Mouse (Mus musculus): Measurements from ENCODE around the gene Faf1. TPM values are rescaled to one million over a fixed set of nuclear protein-coding genes. Genes with fewer than 3 reads are reported as not detected.

Faf1 gene
- polyA plus RNA-seq, 1 experiment from 2014 or later, result 46.1 TPM

DNA sequence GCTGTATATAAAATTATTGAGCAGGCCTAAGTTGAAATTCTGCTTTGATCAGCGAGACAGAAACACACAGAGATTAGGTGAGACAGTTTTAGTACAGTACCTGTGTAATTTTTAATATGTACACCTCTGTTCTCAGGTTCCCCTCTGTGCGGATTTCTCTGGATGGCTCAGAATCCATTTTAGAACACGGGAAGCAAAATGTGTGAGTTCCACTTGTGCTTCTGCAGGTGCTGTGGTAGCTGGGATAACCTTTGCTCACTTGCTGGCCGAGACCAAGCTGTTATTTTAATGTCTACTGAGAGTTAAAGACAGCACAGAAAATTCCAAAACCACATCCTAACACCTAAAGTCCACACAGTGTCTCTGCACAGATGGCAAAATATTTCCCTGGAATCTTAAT, 20.1 kb upstream of the Faf1 start:
- Histone ChIP-seq H3K4me3 (no peak overlapping the region), H3K4me1 (peaks cover 9% of the 10 kb centered on the region), H3K4me2 (replicated peaks) (no peak overlapping the region), H3K36me3 (no peaks in the 10 kb centered on the region), H3K27ac (no peak overlapping the region), H3K9me3 (no peaks in the 10 kb centered on the region), H3K9ac (no peak overlapping the region), H3K27me3 (replicated peaks) (peaks cover 60% of the 10 kb centered on the region)
- WGBS, result 5% methylated on average over 4 of the region's 4 CpGs
- no peak for ATAC-seq (ENCODE audit: low FRiP score, low read depth)

DNA sequence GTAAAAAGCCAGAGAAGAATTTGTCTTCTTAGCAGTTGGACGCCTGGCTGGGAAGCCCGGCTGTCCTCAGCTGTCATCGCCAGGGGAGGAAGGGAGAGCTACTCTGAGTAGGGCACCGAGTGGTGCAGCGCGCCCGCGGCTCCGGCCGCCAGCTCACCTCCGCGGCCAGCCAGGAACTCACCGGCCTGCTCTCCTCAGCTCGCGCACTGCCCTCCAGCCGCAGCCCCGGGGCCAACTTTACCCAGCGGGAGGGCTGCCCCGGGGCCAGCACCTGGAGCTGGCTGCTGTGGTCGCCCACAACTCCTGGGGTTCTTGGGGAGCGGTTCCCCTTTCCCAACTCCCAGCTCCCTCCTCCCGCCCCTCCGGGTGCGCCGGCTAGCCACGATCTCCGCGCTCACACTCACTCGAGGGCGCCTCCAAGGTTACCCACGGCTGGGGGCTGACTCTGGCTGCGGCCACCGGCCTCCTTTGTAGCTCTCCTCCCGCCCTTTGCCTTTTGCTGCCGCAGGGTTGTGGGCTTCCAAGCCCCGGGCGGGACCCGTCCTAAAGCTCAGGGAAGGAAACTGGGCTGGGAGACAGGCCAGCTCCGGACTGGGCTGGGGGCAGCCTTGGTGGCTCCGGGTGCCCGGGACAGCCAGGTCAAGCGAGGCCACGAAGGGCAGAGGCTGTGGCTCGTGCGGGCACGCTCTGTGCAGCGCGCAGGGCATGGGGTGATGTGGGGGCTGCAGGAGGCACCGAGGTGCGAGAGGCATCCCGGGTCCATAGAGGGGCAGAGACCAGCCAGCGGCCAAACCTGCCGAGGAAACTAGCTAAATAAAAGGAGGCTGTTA, 19.2 kb upstream of the Faf1 start:
- no peak overlapping the region for H3K27ac ChIP-seq
- peak; percentile 72 for ATAC-seq (ENCODE audit: low FRiP score, low read depth)
- peaks cover 66% of the 10 kb centered on the region for H3K27me3 ChIP-seq (replicated peaks)
- H3K4me3 ChIP-seq, result peak overlapping the region; percentile 22; the same call in 1 of the 2 replicates
- no peaks in the 10 kb centered on the region for H3K9me3 ChIP-seq
- H3K4me1 ChIP-seq, result peaks cover 9% of the 10 kb centered on the region
- WGBS, result under 1% methylated on average over 53 of the region's 53 CpGs
- no peak overlapping the region for H3K9ac ChIP-seq
- no peaks in the 10 kb centered on the region for H3K36me3 ChIP-seq
- H3K4me2 ChIP-seq (replicated peaks), result peak overlapping the region; percentile 50

DNA sequence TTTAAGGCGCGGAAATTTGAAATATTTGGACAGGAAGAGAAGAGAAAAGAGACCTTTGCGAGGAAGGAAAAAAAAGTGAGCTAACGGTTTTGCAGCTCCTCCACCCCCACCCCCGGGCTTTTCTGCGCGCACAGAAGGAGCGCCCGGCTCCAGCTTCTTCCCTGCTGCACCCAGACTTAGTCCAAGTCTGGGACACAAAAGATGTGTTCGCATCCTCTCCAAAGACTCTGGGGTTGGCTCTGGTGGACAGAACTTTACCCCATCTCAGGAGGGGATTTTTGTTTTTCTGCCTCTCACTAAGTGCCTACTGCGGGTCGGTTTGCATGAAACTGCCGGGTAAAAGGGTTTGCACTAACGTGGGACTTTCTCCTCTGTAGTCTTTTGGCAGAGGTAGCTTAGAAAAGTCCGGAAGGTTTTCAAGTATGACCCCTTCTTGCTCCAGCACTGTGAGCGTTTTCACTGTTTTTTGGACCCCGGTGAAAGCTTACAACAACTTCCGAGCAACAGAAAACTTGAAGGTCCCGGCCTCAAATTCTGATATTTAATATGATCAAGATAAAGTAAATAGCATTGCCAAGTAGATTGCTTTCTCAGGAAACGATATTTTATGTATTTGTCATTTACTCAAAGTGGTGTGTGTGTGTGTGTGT, 18.4 kb upstream of the Faf1 start:
- Histone ChIP-seq H3K9ac (no peak overlapping the region), H3K9me3 (no peaks in the 10 kb centered on the region), H3K4me2 (replicated peaks) (peak overlapping the region; percentile 50; the same call in 1 of the 2 replicates), H3K36me3 (no peaks in the 10 kb centered on the region), H3K27ac (no peak overlapping the region), H3K4me3 (no peak overlapping the region), H3K4me1 (peaks cover 9% of the 10 kb centered on the region), H3K27me3 (replicated peaks) (peaks cover 69% of the 10 kb centered on the region)
- 2% methylated on average over 20 of the region's 20 CpGs for WGBS
- no peak for ATAC-seq (ENCODE audit: low FRiP score, low read depth)

DNA sequence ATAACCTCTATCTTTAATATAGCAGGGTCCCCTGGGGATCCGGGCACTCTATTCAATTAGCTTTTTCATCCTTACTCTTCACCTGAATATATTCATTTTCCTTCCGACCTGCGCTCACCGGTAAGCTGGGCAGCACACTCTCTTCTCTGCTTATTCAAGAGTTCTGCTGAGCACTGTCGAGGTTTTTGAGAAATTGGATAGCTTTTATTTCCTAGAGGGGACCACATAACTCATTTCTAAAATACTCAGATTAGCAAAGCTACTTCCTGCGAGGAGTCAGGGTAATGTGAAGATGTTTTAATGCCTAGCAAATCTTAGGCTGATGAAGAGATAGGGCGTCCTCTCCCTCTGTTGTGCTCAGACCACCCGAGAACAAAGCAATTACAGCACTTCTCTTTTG, 17.6 kb upstream of the Faf1 start:
- no peak for ATAC-seq (ENCODE audit: low FRiP score, low read depth)
- peaks cover 70% of the 10 kb centered on the region for H3K27me3 ChIP-seq (replicated peaks)
- H3K9me3 ChIP-seq, result no peaks in the 10 kb centered on the region
- H3K4me3 ChIP-seq, result no peak overlapping the region
- H3K27ac ChIP-seq, result no peak overlapping the region
- H3K9ac ChIP-seq, result no peak overlapping the region
- no peak overlapping the region for H3K4me2 ChIP-seq (replicated peaks)
- 2% methylated on average over 8 of the region's 8 CpGs for WGBS
- no peaks in the 10 kb centered on the region for H3K36me3 ChIP-seq
- H3K4me1 ChIP-seq, result peaks cover 9% of the 10 kb centered on the region

DNA sequence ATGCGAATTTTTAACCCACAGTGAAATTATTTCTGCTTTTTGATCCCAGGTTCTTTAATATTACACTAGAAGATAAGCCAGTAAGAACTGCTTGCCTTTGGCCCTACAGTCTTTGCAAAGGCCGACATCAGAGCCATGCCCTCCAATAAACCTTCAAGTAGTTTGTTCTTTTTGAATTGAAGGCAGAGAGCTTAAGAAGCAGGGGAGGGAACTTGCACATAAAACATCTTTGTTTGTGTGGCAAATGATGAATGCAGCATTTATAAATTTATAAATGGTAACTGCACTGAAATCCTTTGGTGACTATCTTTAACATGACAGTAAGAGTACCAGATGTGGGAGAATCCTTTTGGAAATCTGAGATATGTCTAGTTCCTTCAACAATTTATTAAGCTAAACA, 16.8 kb upstream of the Faf1 start:
- H3K4me1 ChIP-seq, result peaks cover 9% of the 10 kb centered on the region
- WGBS, result 7% methylated on average over 2 of the region's 2 CpGs
- H3K9me3 ChIP-seq, result no peaks in the 10 kb centered on the region

DNA sequence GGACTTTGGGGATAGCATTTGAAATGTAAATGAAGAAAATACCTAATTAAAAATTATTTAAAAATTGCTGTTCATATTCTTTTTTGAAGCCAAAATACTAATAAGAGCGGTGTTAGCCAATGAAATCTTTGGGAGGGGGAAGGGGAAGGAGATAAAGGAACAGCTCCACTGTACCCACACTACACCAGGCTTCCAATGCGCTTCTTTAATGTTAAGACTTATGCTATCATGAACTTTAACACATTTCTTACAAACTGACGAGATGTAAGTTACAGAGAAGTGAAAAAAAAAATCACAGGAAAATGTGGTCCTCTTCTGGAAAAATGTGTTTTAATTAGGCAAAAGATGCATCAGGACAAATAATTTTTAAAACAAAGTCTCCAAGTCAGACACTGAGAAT, 15.8 kb upstream of the Faf1 start:
- H3K9ac ChIP-seq, result no peak overlapping the region
- H3K9me3 ChIP-seq, result no peaks in the 10 kb centered on the region
- 3% methylated on average over 3 of the region's 3 CpGs for WGBS
- no peak overlapping the region for H3K27ac ChIP-seq
- ATAC-seq (ENCODE audit: low FRiP score, low read depth), result no peak
- H3K4me3 ChIP-seq, result no peak overlapping the region
- H3K4me1 ChIP-seq, result peaks cover 14% of the 10 kb centered on the region
- H3K4me2 ChIP-seq (replicated peaks), result no peak overlapping the region
- H3K27me3 ChIP-seq (replicated peaks), result peaks cover 74% of the 10 kb centered on the region
- H3K36me3 ChIP-seq, result no peaks in the 10 kb centered on the region

More for the DNA sequence above, 16.8 kb upstream of the Faf1 start:
- no peaks in the 10 kb centered on the region for H3K36me3 ChIP-seq
- H3K27me3 ChIP-seq (replicated peaks), result peaks cover 75% of the 10 kb centered on the region
- H3K9ac ChIP-seq, result no peak overlapping the region
- no peak overlapping the region for H3K4me2 ChIP-seq (replicated peaks)
- no peak overlapping the region for H3K4me3 ChIP-seq
- no peak for ATAC-seq (ENCODE audit: low FRiP score, low read depth)
- H3K27ac ChIP-seq, result no peak overlapping the region

DNA sequence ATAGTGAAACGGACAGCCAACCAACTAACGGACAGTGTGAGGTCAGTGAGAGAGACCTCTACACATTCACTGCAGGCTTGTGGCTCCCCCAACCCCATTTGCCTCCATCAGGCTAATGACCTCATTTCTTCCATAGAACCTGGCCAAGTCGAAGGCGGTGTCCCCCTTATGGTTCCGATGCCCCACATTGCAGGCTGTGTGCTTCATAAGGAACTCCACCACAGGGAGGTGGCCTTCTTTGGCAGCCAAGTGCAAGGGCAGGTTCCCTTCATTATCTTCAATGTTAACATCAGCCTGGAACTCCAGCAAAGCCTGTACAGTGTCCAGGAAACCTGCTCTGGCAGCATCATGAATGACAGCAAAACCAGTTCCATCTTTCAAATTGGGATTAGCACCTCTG, 15.2 kb upstream of the Faf1 start:
- no peak for ATAC-seq (ENCODE audit: low FRiP score, low read depth)
- H3K4me3 ChIP-seq, result no peak overlapping the region
- H3K4me1 ChIP-seq, result peaks cover 21% of the 10 kb centered on the region
- peaks cover 76% of the 10 kb centered on the region for H3K27me3 ChIP-seq (replicated peaks)
- WGBS, result 4% methylated on average over 5 of the region's 5 CpGs
- no peaks in the 10 kb centered on the region for H3K9me3 ChIP-seq
- H3K9ac ChIP-seq, result no peak overlapping the region
- H3K4me2 ChIP-seq (replicated peaks), result no peak overlapping the region
- H3K36me3 ChIP-seq, result no peaks in the 10 kb centered on the region
- H3K27ac ChIP-seq, result no peak overlapping the region

DNA sequence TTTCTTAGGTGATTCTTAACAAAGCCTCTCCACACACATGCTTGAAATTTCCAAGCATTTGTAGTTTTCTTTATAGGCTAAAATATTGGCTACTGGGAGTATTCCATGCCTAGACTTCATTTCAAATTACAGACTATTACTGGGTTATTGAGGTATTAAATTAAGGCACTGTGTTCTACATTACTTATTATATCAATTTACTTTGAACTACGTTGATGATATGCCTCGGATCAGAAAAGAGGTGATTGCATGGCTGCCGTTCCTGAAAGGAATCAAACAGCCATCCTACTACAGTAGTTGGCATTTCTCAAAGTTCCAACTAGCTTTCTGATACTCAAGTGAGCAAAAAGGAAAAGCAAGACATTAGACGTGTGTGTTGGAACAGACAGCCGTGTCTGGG, 14.1 kb upstream of the Faf1 start:
- ATAC-seq (ENCODE audit: low FRiP score, low read depth), result no peak
- H3K9ac ChIP-seq, result no peak overlapping the region
- 2% methylated on average over 5 of the region's 5 CpGs for WGBS

DNA sequence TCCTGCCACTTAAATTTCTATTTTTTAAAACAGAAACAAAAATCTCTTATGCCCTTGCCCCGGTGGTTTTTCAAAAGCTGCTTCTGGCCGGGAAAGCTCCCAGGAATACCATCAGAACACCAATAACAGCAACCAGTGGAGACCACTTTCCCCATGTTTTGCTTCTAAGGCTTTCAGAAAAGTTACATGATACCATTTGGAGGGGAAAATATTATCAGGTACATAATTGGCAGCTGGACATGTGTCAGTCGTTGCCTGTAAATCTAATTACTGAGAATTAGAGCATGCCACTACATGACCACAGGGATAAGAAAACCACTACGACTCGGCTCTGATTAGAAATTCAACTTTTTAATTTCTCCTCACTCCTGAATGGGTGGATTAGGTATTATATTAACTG, 12.3 kb upstream of the Faf1 start:
- WGBS, result 9% methylated on average over 5 of the region's 5 CpGs
- H3K27me3 ChIP-seq (replicated peaks), result peaks cover 52% of the 10 kb centered on the region
- peak overlapping the region; percentile 96; the same call in 1 of the 2 replicates for H3K4me2 ChIP-seq (replicated peaks)

More for the DNA sequence above, 14.1 kb upstream of the Faf1 start:
- no peak overlapping the region for H3K27ac ChIP-seq
- peaks cover 25% of the 10 kb centered on the region for H3K4me1 ChIP-seq
- no peak overlapping the region for H3K4me3 ChIP-seq
- H3K27me3 ChIP-seq (replicated peaks), result peaks cover 70% of the 10 kb centered on the region
- H3K36me3 ChIP-seq, result no peaks in the 10 kb centered on the region
- H3K9me3 ChIP-seq, result no peaks in the 10 kb centered on the region
- no peak overlapping the region for H3K4me2 ChIP-seq (replicated peaks)

DNA sequence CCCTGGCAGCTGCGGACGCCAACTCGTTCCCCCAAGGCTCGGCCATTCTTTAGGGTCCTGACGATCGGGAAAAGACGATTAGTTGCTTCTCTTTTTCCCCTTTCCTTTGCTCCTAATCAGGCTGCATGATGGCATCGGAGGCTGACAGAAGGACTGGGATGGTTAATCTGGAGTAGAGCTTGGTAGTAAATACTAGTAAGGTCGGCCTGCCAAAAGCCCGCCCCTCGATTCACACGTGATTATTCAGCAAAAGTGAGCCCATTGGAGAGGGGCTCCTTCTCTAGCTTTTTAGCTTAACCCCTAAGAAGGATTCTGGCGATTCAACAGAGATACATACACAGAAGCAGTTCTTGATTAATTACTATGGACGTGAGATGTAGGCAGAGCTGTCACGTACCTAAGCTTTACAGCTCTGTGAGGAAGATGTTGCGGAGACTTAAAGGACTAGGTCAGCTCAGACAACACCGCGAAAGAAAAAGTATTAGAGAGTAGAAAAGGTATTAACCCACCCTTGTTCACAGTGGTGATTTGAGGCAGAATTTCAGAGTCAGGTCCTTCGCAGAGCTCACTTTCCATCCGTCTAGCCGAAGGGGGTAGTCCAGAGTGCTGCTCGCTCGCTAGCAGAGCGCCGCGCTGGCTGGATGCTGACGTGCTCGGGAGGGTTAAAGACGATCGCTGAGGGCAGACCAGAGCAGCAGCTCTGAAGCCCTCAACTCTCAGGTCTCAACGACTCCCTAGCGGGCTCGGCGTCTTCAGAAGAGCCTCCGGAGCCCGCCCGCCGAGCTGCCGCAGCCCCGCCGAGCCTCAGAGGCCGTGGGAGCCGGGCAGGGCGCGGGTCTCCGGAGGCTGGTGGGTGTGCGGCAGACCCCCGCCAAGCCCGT, 11.0 kb upstream of the Faf1 start:
- under 1% methylated on average over 47 of the region's 49 CpGs for WGBS
- H3K9ac ChIP-seq, result peak overlapping the region; percentile 77
- H3K27ac ChIP-seq, result no peak overlapping the region
- peak; percentile 65 for ATAC-seq (ENCODE audit: low FRiP score, low read depth)
- H3K4me3 ChIP-seq, result peak overlapping the region; percentile 58
- H3K9me3 ChIP-seq, result no peaks in the 10 kb centered on the region
- peaks cover 48% of the 10 kb centered on the region for H3K27me3 ChIP-seq (replicated peaks)
- peak overlapping the region; percentile 96 for H3K4me2 ChIP-seq (replicated peaks)
- peaks cover 21% of the 10 kb centered on the region for H3K4me1 ChIP-seq
- no peaks in the 10 kb centered on the region for H3K36me3 ChIP-seq

More for the DNA sequence above, 12.3 kb upstream of the Faf1 start:
- Histone ChIP-seq H3K9ac (no peak overlapping the region), H3K4me3 (no peak overlapping the region), H3K9me3 (no peaks in the 10 kb centered on the region), H3K4me1 (peaks cover 21% of the 10 kb centered on the region), H3K36me3 (no peaks in the 10 kb centered on the region), H3K27ac (no peak overlapping the region)
- ATAC-seq (ENCODE audit: low FRiP score, low read depth), result no peak

DNA sequence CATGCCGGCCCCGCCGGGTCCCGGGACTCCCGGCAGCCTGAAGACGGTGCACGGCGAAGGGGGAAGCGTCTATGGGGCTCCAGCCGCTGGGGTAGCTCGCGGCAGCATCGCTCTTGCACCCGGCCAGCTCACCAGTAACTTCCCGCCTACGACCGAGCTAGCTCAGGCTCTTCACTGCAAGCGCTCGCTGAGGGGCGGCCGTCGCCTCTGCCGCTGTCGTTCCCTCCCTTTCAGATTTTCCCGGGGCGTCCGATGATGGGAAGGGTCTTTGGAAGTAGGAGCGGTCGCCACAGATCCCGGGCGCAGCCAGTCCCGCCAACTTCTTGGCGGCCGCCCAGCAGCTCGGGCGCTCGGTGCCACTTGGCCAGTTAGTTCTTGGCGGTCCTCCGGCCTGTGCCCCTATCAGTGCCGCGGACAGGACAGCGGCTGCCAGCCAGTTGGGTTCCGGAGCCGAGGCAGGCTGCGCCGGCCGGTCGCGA, 10.4 kb upstream of the Faf1 start:
- WGBS, result under 1% methylated on average over 47 of the region's 49 CpGs
- peak overlapping the region; percentile 77 for H3K9ac ChIP-seq
- no peaks in the 10 kb centered on the region for H3K9me3 ChIP-seq
- peak overlapping the region; percentile 96 for H3K4me2 ChIP-seq (replicated peaks)
- H3K4me3 ChIP-seq, result peak overlapping the region; percentile 58
- H3K27me3 ChIP-seq (replicated peaks), result peaks cover 43% of the 10 kb centered on the region
- no peaks in the 10 kb centered on the region for H3K36me3 ChIP-seq
- peaks cover 21% of the 10 kb centered on the region for H3K4me1 ChIP-seq
- no peak overlapping the region for H3K27ac ChIP-seq
- peak; percentile 68 for ATAC-seq (ENCODE audit: low FRiP score, low read depth)

Measured in neural tube, embryonic 12.5 days (tissue).